Mouse (Mus musculus): ENCODE data around the gene Etfa. TPM values are rescaled to one million over a fixed set of nuclear protein-coding genes. Genes with fewer than 3 reads are reported as not detected.
A peak's percentile ranks its signal among the peaks of the same experiment; 100 is the strongest.

The Etfa gene
- total RNA-seq, 2 experiments from 2014 or later = 84.7 to 109 TPM

DNA sequence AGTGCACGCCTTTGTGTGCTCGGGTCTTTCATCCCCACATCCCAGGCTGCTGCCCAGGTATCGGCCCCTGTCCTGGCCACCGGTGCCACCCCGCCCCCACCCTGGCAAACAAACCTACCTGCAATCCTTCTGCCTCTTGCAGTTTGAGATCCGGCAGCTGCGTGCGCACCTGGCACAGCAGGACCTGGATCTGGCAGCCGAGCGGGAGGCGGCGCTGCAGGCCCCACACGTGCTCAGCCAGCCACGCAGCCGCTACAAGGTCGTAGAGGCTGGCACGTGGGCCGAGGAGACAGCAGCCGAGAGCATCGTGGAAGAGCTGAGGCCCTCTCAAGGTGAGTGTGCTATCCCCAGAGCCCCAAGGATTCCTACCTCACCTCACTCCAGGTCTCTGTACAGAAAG lies 81.9 kb downstream of the Etfa start:
- no peak for ATAC-seq (replicated peaks; ENCODE audit: poor library complexity, severe bottlenecking)

DNA sequence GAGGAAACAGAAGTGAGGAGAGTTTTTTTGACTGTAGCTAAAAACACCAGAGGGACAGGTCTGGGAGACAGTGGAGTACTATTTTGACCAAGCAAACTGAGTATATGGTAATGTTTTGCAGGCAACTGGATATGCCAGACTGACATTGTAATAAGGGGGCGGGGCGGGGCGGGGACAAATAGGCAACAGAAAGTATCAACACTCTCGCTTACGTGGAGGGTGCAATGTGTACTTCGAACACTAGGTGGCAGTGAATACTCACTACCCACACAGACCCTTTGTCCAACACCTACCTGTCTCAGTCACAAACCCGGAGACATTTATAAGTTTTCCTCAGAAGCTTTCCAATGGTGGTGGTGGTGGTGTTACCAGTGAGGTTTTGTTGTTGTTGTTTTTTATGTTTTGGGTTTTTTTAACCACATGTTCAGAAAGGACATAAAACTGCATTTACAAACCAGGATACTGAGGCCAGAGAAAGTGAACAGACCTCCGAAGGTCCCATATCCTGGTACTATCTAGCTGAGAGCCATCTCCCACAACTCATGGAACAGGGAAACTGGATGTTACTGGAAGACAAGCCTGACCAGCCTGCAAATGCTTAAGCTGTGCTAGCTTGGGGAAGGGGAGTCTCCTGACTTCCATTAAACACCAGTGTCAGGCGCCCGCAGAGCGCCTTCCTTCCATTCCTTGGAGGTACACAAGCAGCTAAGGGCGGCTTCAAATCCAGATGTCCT lies 82.6 kb downstream of the Etfa start:
- peak; percentile 81 for ATAC-seq (replicated peaks; ENCODE audit: poor library complexity, severe bottlenecking)

DNA sequence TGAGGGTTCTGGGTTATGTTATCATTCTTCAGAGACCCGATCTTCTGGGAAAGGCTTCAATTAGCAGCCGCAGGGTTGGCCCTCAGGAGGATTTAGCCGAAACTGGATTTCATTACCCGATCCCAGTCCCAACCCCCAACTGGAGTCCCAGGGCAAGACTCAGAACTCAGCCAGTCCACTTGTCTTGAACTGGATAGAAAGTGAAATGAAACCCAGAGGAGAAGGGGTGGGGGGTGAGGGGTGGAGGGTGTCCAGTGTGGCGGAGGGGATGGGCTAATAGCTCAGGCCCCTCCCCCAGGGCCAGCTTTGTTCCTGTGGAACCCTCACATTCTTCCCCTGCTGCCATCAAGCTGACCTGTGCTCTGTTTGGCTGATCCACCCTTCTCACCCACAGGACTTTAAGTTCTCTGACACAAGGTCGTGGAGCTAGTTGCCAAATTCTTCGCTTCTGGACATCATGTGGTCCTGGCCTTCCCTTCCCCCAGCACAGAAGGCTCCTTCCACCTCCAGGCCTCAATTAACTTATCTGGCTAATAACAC lies 86.7 kb downstream of the Etfa start:
- no peak for ATAC-seq (replicated peaks; ENCODE audit: poor library complexity, severe bottlenecking)

DNA sequence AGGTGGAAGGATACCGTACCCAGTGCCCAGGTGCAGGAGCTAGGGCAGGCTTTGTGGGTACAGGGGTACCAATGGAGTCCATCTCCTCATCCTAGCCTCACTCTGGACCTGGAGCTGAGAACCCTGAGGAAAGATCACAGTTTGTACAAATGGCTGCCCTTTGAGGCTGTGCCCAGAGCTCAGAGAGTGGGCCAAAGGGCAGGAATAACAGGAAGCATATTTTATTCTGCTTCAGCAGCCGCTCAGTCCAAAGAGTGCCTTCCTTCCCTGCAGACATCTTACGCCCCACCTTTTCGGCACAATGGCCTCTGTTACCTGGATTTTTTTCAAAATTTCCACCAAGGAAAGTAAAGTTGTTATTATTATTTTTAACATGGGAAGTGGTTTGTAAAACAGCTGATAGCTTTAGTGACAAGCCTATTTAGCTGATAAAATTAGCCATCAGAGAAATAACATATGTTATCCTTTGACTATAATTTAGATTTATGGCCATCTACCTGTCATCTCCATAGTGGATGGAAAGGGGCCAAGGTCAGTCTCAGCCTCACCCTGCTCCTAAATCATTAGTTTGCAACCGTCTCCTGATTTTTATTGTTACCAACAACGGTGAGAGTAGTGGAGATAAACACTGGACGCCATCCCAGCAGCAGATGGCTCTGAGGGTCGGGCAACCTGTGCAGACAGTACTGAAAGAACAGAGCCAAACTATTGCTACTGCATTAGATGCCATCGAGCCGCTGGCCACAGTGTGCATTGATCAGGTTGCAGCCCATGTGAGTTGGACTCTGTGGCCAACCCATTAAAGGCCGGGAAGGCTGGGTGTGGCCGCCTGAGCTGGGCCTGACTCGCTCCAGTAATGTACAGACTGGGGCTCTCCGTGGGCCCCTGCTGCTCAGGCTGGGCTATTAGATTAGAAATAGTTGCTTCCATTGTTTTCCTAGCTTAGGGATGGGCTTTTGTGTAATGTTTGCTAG lies 88.3 kb downstream of the Etfa start:
- no peak for ATAC-seq (replicated peaks; ENCODE audit: poor library complexity, severe bottlenecking)

GRCm38 (mm10) chr9:55421786-55422185 lies 90.3 kb downstream of the Etfa start:
- no peak for ATAC-seq (replicated peaks; ENCODE audit: poor library complexity, severe bottlenecking)

GRCm38 (mm10) chr9:55411154-55411553 lies 100.9 kb downstream of the Etfa start:
- ATAC-seq (replicated peaks; ENCODE audit: poor library complexity, severe bottlenecking) = no peak

DNA sequence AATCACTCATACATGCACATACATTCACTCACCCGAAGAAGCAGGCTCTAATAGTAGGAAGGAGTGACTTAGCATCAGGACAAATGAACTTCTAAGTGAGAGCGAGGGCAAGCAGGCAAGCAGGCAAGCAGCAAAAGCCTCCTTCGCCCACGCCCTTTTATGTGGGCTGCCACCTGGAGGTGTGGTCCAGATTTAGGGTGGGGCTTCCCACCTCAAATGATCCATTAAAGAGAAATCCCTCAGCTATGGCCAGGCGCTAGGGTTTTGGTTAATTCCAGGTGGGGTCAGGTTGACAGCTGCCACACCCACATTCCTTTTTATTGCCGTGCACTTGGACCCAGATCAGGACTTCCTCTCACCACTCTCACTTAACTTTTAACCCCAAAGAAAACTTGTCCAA lies 101.6 kb downstream of the Etfa start:
- no peak for ATAC-seq (replicated peaks; ENCODE audit: poor library complexity, severe bottlenecking)

GRCm38 (mm10) chr9:55409833-55410232 lies 102.2 kb downstream of the Etfa start:
- no peak for ATAC-seq (replicated peaks; ENCODE audit: poor library complexity, severe bottlenecking)

GRCm38 (mm10) chr9:55408851-55409250 lies 103.2 kb downstream of the Etfa start:
- ATAC-seq (replicated peaks; ENCODE audit: poor library complexity, severe bottlenecking) = no peak

- ATAC-seq (replicated peaks; ENCODE audit: poor library complexity, severe bottlenecking) = no peak
These were observed 105.3 kb downstream of the Etfa start for GRCm38 (mm10) chr9:55406773-55407172.

DNA sequence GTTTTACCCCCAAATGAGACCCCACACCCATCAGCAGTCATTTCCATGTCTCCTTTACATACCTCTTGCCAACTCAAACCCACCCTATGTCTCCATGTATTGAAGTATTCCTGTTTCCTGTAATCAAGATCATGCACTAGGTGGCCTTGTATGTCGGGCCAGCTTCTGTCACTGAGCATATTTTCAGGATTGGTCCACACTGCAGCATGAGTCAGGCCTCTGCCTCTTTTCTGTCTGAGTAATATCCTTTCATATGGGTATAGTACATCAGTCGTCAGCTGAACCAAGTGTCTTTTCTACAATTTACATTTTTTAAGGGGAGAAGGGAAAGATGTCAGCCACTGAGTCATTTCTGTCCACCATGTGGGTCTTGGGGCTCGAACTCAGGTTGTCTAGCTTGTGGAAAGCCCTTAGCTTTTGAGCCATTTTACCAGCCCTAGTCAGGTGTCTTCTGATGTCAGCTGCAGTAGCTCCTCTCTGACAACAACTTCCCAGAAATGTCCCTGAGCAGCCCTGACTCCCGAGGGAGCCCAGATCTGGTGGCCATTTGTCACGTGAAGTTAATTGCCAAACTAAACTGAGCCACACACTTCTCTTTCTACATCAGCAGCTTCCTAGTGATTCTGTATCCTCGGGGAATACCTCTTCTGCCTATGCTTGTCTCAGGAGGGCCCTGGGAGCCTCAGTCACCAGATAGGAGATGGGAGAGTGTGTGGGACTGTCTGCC lies 106.9 kb downstream of the Etfa start:
- ATAC-seq (replicated peaks; ENCODE audit: poor library complexity, severe bottlenecking) = no peak

Other genes starting within 250 kb of the Etfa start
- 6.2 and 9.2 TPM in 2 replicates for gene Nrg4, start 185.4 kb downstream of the Etfa start, total RNA-seq (2014; fragmentation: Nextera tagmentation)
- gene Nrg4, start 185.4 kb downstream of the Etfa start, total RNA-seq (2017) = 6.2 TPM in 2 replicates
- not detected in 2 replicates for gene Tmem266, start 185.3 kb downstream of the Etfa start, total RNA-seq (2014; fragmentation: Nextera tagmentation)
- not detected in 2 replicates for gene Tmem266, start 185.3 kb downstream of the Etfa start, total RNA-seq (2017)
- not detected in 2 replicates for gene Isl2, start 26.4 kb upstream of the Etfa start, total RNA-seq (2014; fragmentation: Nextera tagmentation)
- not detected in 2 replicates for gene Isl2, start 26.4 kb upstream of the Etfa start, total RNA-seq (2017)

All from granulocyte monocyte progenitor cell, adult 5-6 weeks (primary cell).